Mouse (Mus musculus): ENCODE results near the gene Agap3. TPM values are rescaled to one million over a fixed set of nuclear protein-coding genes. Genes with fewer than 3 reads are reported as not detected.

Agap3 gene
- total and polyA plus RNA-seq, 3 experiments = 116 to 203 (median 138) TPM

DNA sequence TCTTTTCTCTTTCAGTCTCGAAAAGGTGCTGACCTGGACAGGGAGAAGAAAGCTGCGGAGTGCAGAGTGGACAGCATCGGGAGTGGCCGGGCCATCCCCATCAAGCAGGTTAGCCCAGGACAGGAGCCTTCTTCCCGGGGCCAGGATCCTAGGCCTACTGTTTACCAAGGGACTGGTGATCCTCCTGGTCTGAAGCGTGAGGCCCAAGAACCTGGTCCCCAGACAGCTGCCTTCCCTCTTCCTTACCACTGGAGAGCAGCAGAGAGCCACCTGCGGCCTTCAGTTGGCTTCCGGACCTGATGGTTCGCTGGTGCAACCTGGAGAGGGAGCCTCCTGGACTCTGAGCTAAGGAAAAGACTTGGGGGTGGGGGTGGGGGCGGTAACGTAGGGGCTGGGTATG, 31.3 kb downstream of the Agap3 start:
- H3K79me2 ChIP-seq (ENCODE audit: control insufficient read depth, insufficient read depth, low read length, poor library complexity) = no peaks in the 10 kb centered on the region
- no peak overlapping the region for H3K27ac ChIP-seq (ENCODE audit: control insufficient read depth, low read depth, low read length)
- H3K9ac ChIP-seq (ENCODE audit: control insufficient read depth, low read depth, low read length, poor library complexity, severe bottlenecking) = no peak overlapping the region
- no peaks in the 10 kb centered on the region for H3K9me3 ChIP-seq (replicated peaks; ENCODE audit: insufficient read depth, low read length)
- H3K27me3 ChIP-seq (ENCODE audit: control insufficient read depth in 1 of 2, insufficient read depth in 2 of 2, low read length in 2 of 2) = no peaks in the 10 kb centered on the region
- peaks cover 0 to 21% of the 10 kb centered on the region in 2 experiments; a peak in 2 of 4 replicates for H3K36me3 ChIP-seq (ENCODE audit: control insufficient read depth in 1 of 2, insufficient read depth in 2 of 2, low read length in 2 of 2)
- H3K4me1 ChIP-seq (ENCODE audit: control insufficient read depth in 1 of 2, insufficient read depth in 2 of 2, low read length in 2 of 2) = no peaks in the 10 kb centered on the region
- no peak for TF ChIP-seq JUND (IDR thresholded peaks at IDR 0.05; ENCODE audit: low read depth, low read length)
- TF ChIP-seq POLR2A (IDR thresholded peaks at IDR 0.05; ENCODE audit: control insufficient read depth in 1 of 2, insufficient read depth in 1 of 2, low read depth in 1 of 2, low read length in 2 of 2, poor library complexity in 1 of 2) = no peak
- TF ChIP-seq CTCF (IDR thresholded peaks at IDR 0.05 in 2 of 3, conservative IDR thresholded peaks at IDR 0.05 in 1 of 3; ENCODE audit: control insufficient read depth in 1 of 3, insufficient read depth in 1 of 3, low read depth in 2 of 3, low read length in 3 of 3, poor library complexity in 1 of 3, severe bottlenecking in 1 of 3) = peak; percentile 75 to 89 (median 86)
- peak; percentile 67 for TF ChIP-seq RAD21 (IDR thresholded peaks at IDR 0.05; ENCODE audit: low read depth, low read length)
- peak; percentile 31 for TF ChIP-seq ZC3H11A (IDR thresholded peaks at IDR 0.05; ENCODE audit: low read depth, low read length)
- TF ChIP-seq HCFC1 (IDR thresholded peaks at IDR 0.05; ENCODE audit: low read depth, low read length) = no peak
- peak; percentile 65 for TF ChIP-seq SMC3 (IDR thresholded peaks at IDR 0.05; ENCODE audit: low read depth, low read length)
- peak; percentile 71 for DNase-seq (ENCODE audit: low read depth, low spot score)
- no peak overlapping the region for H3K4me3 ChIP-seq (ENCODE audit: control insufficient read depth in 1 of 2, insufficient read depth in 1 of 2, low read depth in 2 of 2, low read length in 2 of 2)

DNA sequence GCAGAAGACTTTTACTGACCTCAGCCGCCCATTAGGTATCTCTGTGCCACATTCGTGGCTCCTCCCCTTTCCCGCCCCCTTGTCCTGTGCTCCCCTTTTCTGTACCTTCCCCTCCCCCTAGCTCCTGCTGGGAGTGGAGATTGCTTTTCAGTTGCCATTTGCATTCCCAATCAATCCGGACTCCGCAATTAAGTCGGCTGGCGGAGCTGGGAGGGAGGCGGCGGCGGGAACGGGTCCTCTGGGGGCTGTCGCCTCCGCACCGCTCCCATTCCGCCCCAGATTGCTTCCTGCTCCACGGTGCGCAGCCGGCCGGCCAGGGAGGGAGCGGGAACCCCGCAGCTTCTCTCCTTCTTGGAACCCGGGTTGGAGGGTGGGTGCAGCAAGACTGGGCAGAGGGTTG, 33.0 kb downstream of the Agap3 start:
- no peak for TF ChIP-seq USF1 (IDR thresholded peaks at IDR 0.05; ENCODE audit: low read depth, low read length)
- TF ChIP-seq TAL1 (IDR thresholded peaks at IDR 0.05; ENCODE audit: low read length) = no peak
- no peak for TF ChIP-seq EP300 (IDR thresholded peaks at IDR 0.05; ENCODE audit: low read depth in 1 of 2, low read length in 2 of 2)
- no peak for TF ChIP-seq RAD21 (IDR thresholded peaks at IDR 0.05; ENCODE audit: low read depth, low read length)
- no peak for TF ChIP-seq E2F4 (IDR thresholded peaks at IDR 0.05; ENCODE audit: borderline replicate concordance, low read depth, low read length)
- no peak for TF ChIP-seq RCOR1 (IDR thresholded peaks at IDR 0.05; ENCODE audit: low read depth, low read length)
- no peak for TF ChIP-seq JUND (IDR thresholded peaks at IDR 0.05; ENCODE audit: low read depth, low read length)
- no peak for TF ChIP-seq UBTF (IDR thresholded peaks at IDR 0.05; ENCODE audit: borderline replicate concordance, insufficient read depth, low read depth, low read length)
- no peak for TF ChIP-seq MYB (IDR thresholded peaks at IDR 0.05; ENCODE audit: low read depth, low read length)
- no peak for TF ChIP-seq BHLHE40 (IDR thresholded peaks at IDR 0.05; ENCODE audit: borderline replicate concordance, low read depth, low read length)
- TF ChIP-seq ETS1 (IDR thresholded peaks at IDR 0.05; ENCODE audit: low read depth, low read length) = no peak
- no peak for TF ChIP-seq POLR2AphosphoS2 (IDR thresholded peaks at IDR 0.05; ENCODE audit: low read length)
- no peak for TF ChIP-seq MXI1 (IDR thresholded peaks at IDR 0.05; ENCODE audit: low read depth, low read length)
- TF ChIP-seq ZNF384 (IDR thresholded peaks at IDR 0.05; ENCODE audit: low read depth, low read length) = no peak
- no peak for TF ChIP-seq NELFE (IDR thresholded peaks at IDR 0.05; ENCODE audit: low read depth, low read length)
- no peak for TF ChIP-seq TBP (IDR thresholded peaks at IDR 0.05; ENCODE audit: low read depth, low read length)
- Histone ChIP-seq H3K4me1 (ENCODE audit: control insufficient read depth in 1 of 2, insufficient read depth in 2 of 2, low read length in 2 of 2) (no peaks in the 10 kb centered on the region), H3K79me2 (ENCODE audit: control insufficient read depth, insufficient read depth, low read length, poor library complexity) (no peaks in the 10 kb centered on the region), H3K27ac (ENCODE audit: control insufficient read depth, low read depth, low read length) (no peak overlapping the region), H3K27me3 (ENCODE audit: control insufficient read depth in 1 of 2, insufficient read depth in 2 of 2, low read length in 2 of 2) (no peaks in the 10 kb centered on the region), H3K4me3 (ENCODE audit: control insufficient read depth in 1 of 2, insufficient read depth in 1 of 2, low read depth in 2 of 2, low read length in 2 of 2) (no peak overlapping the region), H3K9me3 (replicated peaks; ENCODE audit: insufficient read depth, low read length) (no peaks in the 10 kb centered on the region), H3K9ac (ENCODE audit: control insufficient read depth, low read depth, low read length, poor library complexity, severe bottlenecking) (no peak overlapping the region), H3K36me3 (ENCODE audit: control insufficient read depth in 1 of 2, insufficient read depth in 2 of 2, low read length in 2 of 2) (peaks cover 0 to 20% of the 10 kb centered on the region in 2 experiments; a peak in 2 of 4 replicates)
- DNase-seq (ENCODE audit: low read depth, low spot score) = no peak
